Mouse (Mus musculus) frontal cortex, adult (tissue): ENCODE data around the gene Alpk3.
A peak's percentile ranks its signal among the peaks of the same experiment; 100 is the strongest.

ENCODE experiments used
- ATAC-seq: cut with Nextera tagmentation; 2 replicates; pipeline ENCODE4 v1.9.2; 2017; ENCODE audit warnings: mild to moderate bottlenecking, moderate library complexity, mixed read lengths; ENCODE audit not compliant: low TSS enrichment

Gene Alpk3

DNA sequence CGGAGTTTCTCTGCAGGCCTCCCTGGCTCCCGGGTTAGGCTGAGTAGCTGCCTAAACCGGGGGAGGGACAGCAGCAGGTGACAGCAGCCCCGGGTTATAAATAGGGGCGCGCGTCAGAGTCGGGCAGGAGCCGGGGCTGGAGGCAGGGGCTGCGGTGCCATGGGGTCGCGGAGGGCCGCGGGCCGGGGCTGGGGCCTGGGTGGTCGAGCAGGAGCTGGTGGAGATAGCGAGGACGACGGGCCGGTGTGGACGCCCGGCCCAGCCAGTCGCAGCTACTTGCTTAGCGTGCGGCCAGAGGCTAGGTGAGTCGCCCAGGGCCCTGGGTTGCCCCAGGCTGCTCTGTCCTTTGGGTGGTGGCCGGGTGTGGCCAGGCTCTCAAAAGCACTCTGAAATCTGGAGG, at the start of gene Alpk3:
Gene Alpk3 (plus strand): TSS at position 130 of the 400 bp plus-strand sequence.
- no peak for ATAC-seq

DNA sequence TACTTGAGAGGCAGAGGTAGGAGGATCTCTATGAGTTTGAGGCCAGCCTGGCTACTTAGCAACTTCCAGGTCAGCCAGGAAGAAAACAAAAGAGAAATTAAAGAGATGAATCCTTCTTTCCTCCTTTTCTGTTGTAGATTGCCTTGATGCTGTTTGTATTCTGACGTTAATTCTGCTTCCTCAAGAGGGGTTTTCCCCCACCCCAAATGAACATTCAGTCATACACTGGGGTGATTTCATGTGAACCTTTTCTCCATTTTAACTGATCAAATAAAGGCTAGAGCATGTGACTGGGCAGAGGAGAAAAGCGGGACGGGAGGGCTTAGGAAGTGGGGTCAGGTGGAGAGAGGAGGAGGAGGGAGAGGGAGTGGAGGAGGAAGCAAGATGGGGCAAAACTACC, 49.1 kb upstream of the Alpk3 start:
- ATAC-seq, result no peak

DNA sequence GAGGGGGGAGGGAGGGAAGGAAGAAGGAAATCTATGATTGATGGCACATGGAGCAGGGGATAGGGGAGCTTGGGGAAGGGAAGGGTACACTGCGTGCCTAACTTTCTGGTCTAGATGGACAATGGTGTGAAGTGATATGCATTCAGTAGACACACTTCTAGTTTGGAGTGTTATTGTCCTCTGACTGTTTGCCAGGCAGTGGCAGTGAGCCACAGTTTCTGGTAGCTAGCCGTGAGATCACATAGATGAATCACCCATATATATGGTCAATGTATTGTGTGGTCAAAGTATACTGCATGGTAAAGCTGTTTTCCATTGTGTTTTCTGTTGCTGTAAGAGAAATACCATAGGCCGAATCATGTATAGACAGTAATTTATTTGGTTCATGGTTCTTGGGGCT, 45.8 kb upstream of the Alpk3 start:
- no peak for ATAC-seq

DNA sequence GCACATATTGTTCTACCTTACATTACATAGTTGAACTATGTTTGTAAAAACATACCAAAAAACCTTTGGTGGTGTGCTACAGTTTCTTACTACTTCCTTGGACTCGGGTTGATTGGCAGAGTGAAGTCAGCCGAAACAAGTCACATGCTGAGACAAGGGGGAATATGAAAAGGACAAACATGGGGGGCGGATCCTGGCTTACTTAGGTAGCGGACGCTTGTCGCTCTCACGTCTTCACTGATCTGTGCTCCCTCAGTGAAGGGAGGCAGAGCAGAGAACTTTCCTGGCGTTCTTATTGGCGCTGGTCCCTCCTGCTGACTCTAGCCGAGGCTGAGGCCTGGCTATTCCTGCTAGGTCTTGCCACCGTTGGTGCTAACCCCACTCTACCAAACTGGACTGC, 37.1 kb upstream of the Alpk3 start:
- no peak for ATAC-seq

DNA sequence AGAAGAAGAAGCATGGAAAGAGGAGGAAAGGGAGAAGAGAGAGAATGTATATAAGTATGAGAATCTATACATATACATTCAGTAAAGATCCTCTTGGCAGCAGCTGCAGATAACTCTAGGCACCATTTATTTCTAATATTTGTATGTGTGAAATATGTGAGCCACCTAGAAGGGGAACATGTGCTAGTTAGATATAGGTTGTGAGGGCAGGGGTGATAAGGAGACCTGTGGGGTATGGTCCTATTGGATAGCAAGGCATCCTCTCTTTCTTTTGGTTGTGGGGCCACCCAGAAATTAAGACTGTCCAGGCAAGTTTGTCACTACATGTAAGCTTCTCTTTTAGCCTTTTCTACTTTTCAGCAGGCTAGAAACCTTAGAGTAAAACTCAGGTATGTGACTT, 34.7 kb upstream of the Alpk3 start:
- no peak for ATAC-seq

DNA sequence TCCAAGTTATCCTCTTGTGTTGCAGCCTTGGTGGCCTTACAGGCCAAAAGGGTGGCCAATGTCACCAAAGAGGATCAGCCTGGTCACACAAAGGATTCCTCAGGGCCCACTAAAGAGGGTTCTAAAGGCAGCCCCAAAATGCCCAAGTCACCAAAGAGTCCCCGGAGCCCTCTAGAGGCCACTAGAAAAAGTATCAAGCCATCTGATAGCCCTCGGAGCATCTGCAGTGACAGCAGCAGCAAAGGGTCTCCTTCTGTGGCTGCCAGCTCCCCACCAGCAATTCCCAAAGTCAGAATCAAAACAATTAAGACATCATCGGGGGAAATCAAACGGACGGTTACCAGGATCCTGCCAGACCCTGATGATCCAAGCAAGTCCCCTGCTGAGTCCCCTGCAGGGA, 33.3 kb upstream of the Alpk3 start:
- peak; percentile 34; the same call in 1 of the 2 replicates for ATAC-seq

DNA sequence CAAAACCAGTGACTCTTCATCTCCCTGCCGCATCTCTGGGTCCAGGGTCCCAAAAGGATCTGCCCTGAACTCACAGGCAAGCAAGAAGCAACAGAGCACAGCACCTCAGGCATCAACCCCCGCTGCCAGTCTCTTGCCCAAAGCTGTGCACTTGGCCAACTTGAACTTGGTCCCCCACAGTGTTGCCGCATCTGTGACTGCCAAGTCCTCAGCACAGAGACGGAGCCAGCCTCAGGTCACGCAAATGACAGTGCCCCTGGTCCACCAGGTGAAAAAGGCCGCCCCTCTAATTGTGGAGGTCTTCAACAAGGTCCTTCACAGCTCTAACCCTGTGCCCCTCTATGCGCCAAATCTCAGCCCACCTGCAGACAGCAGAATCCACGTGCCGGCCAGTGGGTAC, 32.7 kb upstream of the Alpk3 start:
- no peak for ATAC-seq

DNA sequence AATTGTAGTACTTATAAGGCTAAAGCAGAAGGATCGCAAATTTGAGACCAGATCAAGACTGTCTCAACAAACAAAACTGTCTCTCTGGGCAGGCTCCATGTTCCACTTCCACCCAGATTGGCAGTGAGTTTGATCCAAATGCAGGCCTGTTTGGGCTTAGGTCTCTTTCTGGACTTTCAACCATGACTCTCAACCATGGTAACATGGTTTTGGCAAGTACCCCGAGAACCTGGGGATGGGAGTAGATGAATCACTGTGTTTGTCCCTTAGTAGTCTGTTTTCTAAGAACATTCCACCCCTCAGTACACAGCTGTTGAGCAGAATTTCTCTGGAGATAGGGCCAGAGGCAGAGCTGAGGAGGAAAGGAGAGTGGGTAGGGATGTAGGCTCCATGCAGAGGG, 31.6 kb upstream of the Alpk3 start:
- ATAC-seq, result no peak; the same call in 1 of the 2 replicates

DNA sequence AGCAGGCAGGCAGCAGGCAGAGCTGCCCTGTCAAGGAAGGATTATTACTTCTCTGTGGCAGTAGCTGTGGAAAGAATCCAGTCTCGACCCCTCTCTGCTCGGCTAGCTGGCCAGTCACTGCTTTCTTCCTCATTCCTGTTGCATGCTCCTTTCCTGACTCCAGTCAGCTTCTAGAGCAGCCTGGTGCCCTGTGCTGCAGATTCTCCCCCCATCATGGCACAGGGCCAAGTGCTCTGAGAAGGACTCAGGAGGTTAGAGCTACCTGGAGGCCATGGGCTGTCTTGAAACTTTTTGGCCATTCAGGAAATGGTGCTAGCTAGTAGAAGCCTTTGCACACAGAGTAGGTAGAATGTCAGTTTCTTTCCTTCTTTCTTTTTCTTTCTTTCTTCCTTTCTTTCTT, 17.7 kb upstream of the Alpk3 start:
- ATAC-seq, result no peak

DNA sequence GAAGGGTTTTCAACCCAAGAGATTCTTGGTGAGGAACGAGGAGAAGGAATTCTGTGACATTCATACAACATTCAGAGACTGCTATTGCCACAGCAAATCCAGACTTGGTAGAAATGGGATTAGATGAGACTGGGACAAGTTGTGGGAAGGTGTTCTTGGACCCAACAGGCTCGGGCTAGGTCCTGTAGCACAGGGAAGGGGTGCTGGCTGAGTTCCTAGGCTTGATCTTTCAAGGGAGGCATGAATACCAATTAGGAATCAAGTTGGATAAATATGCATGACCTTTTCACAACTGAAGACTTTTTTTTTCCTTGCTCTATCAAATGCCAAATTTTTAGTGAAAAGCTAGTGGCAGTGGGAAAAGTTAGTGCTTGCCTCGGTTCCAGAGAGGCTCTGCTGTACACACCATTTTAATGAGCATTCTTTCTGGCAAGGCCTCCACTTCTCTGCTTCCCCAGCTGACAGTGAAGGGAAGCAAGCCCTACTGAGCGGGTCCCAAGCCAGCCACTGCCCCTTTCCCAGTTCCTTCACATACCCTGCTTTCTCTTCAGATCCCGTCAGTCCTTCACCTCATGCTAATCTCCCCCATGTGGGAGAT, 14.3 kb upstream of the Alpk3 start:
- peak; percentile 76; the same call in 1 of the 2 replicates for ATAC-seq

DNA sequence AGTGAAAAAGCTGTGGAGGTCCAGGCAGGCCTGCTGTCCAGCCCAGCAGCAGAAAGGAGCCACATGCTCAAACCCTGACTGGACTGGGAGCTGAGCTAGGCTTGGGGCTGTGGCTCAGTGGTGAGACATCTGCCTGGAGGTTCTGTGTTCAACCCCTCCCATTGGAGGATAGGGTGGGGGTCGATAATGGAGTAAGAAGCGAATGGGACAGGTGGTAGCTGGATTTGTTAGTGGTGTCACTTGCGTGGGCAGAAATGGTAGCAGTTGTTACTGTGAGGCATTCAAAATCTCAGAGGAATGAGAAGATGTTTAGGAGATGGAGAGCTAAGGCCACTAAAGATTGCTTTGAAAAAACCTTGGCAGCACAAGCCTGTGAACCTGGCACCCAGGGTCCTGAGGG, 9.6 kb upstream of the Alpk3 start:
- ATAC-seq, result no peak

DNA sequence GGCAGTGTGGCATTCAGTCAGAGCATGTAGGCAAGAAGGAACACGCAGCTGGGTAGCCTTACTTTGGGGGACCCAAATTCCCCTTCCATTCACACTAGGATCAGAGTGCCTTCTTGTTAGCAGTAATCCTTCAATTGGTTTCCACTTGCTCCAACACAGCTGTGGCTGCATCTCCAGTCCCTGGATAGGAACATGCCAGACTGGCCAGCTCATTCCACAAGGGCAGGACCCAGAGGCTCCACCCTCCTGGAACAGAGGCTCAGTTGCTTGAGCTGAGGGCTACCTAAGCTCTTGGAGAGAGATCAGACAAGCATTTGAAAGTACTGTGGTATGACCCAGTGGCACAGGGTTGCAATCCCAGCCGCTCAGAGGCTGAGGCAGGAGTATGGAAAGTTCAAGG, 8.9 kb upstream of the Alpk3 start:
- ATAC-seq, result no peak

DNA sequence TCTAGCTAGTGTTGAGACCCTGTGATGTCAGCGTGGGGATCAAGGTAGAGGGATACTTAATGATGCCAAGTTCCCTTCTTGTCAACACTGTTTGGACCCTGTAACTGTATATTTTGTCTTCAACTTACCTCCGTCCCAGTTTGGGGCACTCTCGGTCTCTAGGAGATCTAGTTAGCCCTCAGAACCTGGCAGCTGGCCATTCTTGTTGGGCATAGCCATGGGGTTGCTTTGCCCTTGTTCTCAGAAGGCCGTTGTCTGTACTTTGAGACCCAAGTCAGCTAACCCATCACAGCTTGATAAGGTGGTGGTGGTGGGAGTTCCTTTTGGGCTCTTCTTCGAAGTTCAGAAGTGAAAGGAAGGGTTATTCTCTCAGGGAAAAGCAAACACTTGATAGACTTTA, 7.4 kb upstream of the Alpk3 start:
- ATAC-seq, result no peak

DNA sequence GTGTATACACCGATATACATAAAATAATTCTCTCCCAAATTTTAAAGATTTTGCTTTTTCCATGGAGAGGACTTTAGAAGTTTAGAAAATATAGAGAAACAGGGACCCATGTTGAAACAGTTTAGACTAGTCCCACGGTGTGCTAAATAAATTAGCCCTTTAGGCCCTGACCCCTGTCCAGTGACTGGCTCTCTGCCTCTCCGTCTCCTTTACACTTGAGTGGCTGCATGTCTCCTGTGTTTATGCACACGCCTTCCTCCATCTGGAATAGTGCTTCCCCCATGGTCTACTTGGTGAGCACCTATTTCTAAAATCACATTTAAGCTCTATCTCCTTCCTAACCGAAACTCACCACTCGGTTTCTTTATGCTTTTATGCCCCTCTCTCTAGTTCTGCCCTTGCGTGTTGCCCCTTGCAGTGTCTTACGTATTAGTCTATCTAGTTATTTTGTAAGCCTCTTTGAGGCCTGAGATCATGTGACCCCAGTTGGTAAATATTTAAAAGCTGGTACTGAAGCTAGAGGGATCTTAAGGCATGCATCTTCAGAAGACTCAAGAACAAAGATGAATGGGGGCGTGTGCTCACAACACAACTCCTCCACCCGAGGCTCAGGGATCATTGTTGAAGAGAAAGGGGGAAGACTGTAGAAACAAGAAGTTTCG, 1.6 kb upstream of the Alpk3 start:
- no peak for ATAC-seq

DNA sequence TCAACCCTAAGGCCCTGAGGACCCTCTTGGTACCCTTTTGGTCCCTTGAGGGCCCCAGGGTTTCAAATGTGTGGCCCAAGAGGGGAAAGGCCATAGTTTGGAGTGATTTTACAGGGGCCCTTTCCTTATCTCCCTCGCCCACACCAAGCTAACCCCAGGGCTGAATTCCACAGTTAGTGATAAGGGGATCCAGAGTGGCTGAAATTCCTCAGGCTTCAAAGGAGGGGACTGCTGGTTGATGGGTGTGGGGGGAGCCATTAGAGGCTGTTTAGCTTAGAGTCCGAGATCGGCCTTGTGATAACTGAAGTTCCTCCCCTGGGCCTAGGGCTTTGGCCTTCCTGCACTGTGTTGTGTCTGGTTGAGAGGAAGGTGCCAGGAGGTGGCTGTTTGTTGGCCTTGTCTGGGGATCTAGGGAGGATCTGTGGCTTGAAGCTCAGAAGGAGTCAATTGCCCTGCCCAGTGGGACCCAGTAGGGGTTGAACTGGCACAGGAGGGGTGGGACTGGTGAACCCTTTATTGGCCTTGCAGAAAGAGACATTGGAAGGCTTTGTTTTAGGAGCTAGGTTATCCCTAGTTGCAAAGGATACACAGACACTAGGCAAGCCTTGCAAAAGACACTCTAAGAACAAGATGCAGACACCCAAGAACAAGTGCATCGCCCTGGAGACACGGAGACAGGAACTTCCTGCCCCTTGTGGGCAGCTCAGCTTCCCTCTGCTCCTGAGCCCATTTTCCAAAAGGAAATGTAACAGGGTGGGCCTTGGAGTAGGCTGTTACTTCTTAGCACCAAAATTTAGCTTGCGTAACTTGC, 706 bp downstream of the Alpk3 start:
- no peak; the same call in 1 of the 2 replicates for ATAC-seq

DNA sequence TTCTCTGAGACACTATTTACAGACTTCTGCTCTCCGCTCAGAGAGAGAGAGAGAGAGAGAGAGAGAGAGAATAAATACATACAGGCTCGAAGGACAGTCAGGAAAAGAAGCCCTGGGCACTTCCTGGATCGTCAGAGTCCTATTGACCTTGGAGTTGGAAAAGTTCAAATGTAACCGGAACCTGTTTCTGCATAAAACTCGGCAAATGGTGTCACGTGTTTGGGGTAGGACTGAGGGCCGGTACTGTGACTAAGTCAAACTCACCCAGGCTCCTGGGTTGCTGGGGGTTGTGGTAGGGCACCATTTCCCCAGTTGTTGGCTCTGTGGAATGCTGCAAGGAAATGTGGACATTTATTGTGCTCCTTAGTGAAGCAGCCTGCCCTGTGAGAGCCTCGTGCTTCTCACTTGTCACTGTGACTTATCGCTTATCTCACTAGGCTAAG, 1.3 kb downstream of the Alpk3 start:
- ATAC-seq, result no peak

DNA sequence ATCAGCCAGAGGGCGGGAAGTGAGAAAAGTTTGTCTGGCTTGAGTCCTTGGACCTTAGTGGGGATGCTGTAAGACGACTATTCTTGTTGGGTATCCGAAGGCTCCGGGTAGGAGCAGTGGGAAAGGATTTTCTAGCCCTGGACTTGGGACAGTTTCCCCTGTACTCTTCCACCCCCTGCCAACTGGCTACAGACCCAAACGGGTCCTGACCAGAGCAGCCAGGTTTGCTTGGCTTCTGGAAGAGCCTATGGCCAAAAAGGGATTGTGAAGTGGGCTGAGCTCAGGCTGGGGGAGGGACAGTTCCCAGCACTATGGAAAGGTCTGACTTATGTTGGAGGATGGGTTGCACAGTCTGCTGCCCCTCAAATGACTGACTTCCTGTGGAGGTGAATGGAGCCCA, 2.0 kb downstream of the Alpk3 start:
- ATAC-seq, result no peak

DNA sequence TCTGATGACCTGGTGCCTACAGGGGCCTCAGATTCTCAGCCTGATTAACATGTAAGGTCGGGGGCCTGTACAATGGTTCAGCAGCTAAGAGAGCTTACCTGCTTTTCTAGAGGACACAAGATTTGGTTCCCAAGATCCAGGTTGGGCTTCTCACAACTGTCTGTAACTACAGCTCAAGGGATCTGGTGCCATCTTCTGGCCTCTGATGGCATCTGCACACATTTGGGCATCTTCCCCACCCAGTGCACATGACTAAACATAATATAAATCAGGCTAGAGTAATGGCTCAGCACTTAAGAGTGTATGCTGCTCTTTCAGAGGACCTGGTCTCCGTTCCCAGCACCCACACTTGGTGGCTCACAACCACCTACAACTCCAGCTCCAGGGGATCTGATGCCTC, 3.5 kb downstream of the Alpk3 start:
- no peak for ATAC-seq

DNA sequence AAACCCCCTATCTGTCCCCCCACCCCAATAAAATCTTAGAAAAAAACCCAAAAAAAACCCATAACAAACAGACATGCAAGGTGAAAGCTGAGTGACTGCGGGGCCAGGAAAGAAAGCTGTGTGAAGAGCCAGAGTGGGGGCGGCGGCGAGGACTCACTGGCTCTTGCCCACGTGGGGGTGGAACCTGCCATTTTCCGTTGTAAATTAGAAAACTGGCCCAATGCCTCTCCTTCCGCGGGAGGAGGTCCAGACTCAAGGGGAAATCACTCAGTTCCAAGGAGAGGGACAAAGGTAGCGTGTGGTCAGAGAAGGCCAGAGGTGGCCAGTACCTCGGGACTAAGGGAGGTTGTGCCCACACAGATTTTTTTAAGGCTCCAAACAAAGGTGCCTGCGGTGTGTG, 4.5 kb downstream of the Alpk3 start:
- ATAC-seq, result no peak

DNA sequence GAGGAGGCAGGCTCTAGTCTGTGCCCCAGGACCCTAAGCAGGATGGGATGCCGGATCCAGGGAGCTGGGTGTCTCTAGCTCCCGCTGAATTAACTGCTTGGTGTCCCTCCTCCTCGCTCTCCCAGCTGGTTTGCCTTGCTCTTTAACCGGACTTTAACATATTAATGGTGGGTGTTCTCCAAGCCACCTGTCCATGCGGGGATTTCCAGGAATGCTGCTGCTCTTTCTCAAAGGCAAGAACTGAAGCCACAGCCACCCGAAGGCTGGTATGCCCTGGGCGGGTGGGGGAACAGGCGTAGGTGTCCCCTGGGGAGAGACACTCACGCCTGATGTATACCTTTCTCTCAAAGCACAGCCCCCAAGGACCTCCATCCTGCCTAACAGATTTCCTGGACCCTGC, 5.9 kb downstream of the Alpk3 start:
- no peak for ATAC-seq

DNA sequence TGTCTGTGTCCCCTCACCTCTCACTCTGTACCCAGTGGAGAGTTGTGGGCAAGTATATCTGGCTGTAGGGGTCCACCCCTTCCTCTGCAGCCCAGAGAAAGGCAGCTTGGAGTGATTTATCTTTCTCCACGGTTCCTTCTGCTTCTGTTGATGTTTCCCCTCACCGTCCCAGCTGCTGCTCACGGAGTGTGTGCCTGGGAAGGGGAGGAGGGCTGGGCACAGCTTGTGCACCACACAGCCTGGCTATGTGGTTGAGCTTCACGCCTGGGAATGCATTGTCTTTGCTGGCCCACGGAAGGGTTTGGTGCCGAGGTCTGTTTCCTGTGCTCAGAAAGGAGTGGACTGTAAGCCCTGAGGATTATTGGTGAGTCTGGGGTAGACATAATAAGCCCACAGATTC, 9.3 kb downstream of the Alpk3 start:
- ATAC-seq, result no peak

DNA sequence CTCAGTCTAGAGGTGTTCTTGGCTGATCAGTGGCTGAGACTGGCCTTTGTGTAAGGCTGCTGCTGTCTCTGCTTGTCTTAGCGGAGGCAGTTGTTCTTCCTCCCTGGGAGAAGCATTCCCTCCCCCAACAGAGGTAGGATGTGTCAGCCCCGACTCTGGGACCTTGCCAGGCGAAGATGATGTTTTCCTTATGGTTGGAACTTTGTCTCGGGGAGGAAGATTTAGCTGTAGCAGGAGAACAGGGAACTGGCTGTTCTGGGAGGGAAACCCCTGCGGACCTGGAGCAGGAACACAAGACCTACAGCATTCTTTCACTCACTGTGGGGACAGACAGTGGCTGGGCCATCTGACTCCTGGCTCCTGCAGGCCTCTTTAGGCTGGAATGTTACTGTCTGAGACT, 15.1 kb downstream of the Alpk3 start:
- ATAC-seq, result peak; percentile 70

DNA sequence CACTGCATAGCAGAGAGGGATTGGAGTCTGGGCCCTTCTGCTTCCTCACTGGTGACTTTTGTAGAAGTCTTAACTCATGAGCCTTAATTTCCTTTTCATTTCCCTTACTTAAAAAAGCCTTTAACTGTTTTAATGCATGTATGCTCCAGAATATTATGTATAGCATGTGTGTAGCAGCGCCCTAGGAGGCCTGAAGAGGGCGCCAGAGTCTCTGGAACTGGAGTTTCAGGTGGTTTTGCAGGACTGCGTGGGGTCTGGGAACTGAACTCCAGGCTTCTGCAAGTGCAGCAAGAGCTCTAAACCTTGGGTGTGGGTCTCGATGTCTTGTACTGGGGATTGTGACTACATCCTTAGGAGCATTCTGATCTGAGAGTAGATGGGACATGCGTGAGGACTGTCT, 15.9 kb downstream of the Alpk3 start:
- ATAC-seq, result no peak
